Mouse (Mus musculus) kidney, embryonic 14.5 days (tissue): ENCODE data around the gene Cep112. TPM values are rescaled to one million over a fixed set of nuclear protein-coding genes. Genes with fewer than 3 reads are reported as not detected.

Experiments used
- ATAC-seq: fragments of 200-750 bp; cut with Nextera tagmentation; 2 replicates; pipeline ENCODE4 v1.8.0; 2017; ENCODE audit warnings: moderate number of reproducible peaks, mild to moderate bottlenecking, moderate TSS enrichment, moderate library complexity; ENCODE audit not compliant: low FRiP score, low TSS enrichment
- H3K27ac ChIP-seq: fragments of 300-500 bp; sonication (generic); 2 replicates; pipeline ENCODE4 v1.5.1; 2014; ENCODE audit warnings: low read depth, mild to moderate bottlenecking, low read length, moderate library complexity, mixed read lengths
- H3K27me3 ChIP-seq: fragments of 300-500 bp; sonication (generic); 2 replicates; pipeline ENCODE4 v1.6.1; 2014; ENCODE audit warnings: mild to moderate bottlenecking, low read length; ENCODE audit not compliant: control insufficient read depth, insufficient read depth
- H3K36me3 ChIP-seq: fragments of 300-500 bp; sonication (generic); 2 replicates; pipeline ENCODE4 v1.6.1; 2014; ENCODE audit warnings: low read length, mixed read lengths; ENCODE audit not compliant: control insufficient read depth, insufficient read depth
- H3K4me1 ChIP-seq: fragments of 300-500 bp; sonication (generic); 2 replicates; pipeline ENCODE4 v1.6.1; 2014; ENCODE audit warnings: low read length, mixed read lengths; ENCODE audit not compliant: control insufficient read depth, insufficient read depth
- H3K4me2 ChIP-seq: fragments of 300-500 bp; sonication (generic); replicated peaks from 2 replicates; pipeline ENCODE4 v1.6.1; 2014; ENCODE audit warnings: low read depth, mild to moderate bottlenecking, low read length
- H3K4me3 ChIP-seq: fragments of 300-500 bp; sonication (generic); 2 replicates; pipeline ENCODE4 v1.5.1; 2014; ENCODE audit warnings: mild to moderate bottlenecking, low read length
- H3K9ac ChIP-seq: fragments of 300-500 bp; sonication (generic); 2 replicates; pipeline ENCODE4 v1.6.1; 2014; ENCODE audit warnings: low read depth, mild to moderate bottlenecking, low read length, moderate library complexity
- H3K9me3 ChIP-seq: fragments of 300-500 bp; sonication (generic); 2 replicates; pipeline ENCODE4 v1.6.1; 2016; ENCODE audit warnings: low read length; ENCODE audit not compliant: control insufficient read depth
- WGBS: fragments of 180-500 bp; shearing (Covaris S2); extraction: QIAGEN DNeasy Blood & Tissue Kit; methylation state at CpG from one replicate; pipeline ENCODE4 v1.1.7; 2014; 5-methylcytosine and 5-hydroxymethylcytosine counted together
- polyA plus RNA-seq: library from polyadenylated mRNA; unstranded; fragments of >200 nt; fragmentation: Nextera tagmentation; extraction: Ambion mirVana; gene quantifications from 2 replicates; pipeline ENCODE4 v1.2.1, GENCODE M21; 2014

The Cep112 gene
- 10.2 and 16.3 TPM in 2 replicates for polyA plus RNA-seq

- Histone ChIP-seq H3K27me3 (0 out of 2 replicates have a peak, but pooled peaks cover 4% of the 10 kb centered on the region), H3K9me3 (no peaks in the 10 kb centered on the region), H3K4me3 (peak within 1 kb of the TSS; percentile 70), H3K36me3 (no peaks in the 10 kb centered on the region), H3K27ac (no peak within 1 kb of the TSS; the same call in 1 of the 2 replicates), H3K4me2 (peak within 1 kb of the TSS; percentile 71), H3K9ac (peak within 1 kb of the TSS; percentile 77), H3K4me1 (no peaks in the 10 kb centered on the region)
- peak; percentile 98 for ATAC-seq
- under 1% methylated on average over 61 of the region's 61 CpGs for WGBS
Measured at GRCm38 (mm10) chr11:108424889-108425591, at the start of gene Cep112. Gene Cep112, plus strand, starts transcription at chr11:108425192.

- no peak for ATAC-seq
- Histone ChIP-seq H3K4me3 (no peak overlapping the region), H3K9me3 (no peaks in the 10 kb centered on the region), H3K4me2 (no peak overlapping the region), H3K36me3 (no peaks in the 10 kb centered on the region), H3K9ac (no peak overlapping the region), H3K27me3 (no peaks in the 10 kb centered on the region), H3K27ac (no peak overlapping the region), H3K4me1 (no peaks in the 10 kb centered on the region)
- WGBS: 66% methylated on average over 7 of the region's 7 CpGs
Measured at GRCm38 (mm10) chr11:108376815-108377214, 48.2 kb upstream of the Cep112 start.

GRCm38 (mm10) chr11:108377680-108378362, 47.2 kb upstream of the Cep112 start:
- 38% methylated on average over 19 of the region's 19 CpGs for WGBS
- Histone ChIP-seq H3K4me2 (no peak overlapping the region), H3K27me3 (no peaks in the 10 kb centered on the region), H3K9ac (no peak overlapping the region), H3K36me3 (no peaks in the 10 kb centered on the region), H3K27ac (no peak overlapping the region), H3K4me1 (no peaks in the 10 kb centered on the region), H3K4me3 (no peak overlapping the region), H3K9me3 (no peaks in the 10 kb centered on the region)
- ATAC-seq: peak; percentile 84; the same call in 1 of the 2 replicates

- H3K9ac ChIP-seq: no peak overlapping the region
- no peak overlapping the region for H3K27ac ChIP-seq
- H3K36me3 ChIP-seq: no peaks in the 10 kb centered on the region
- no peak for ATAC-seq
- WGBS: 81% methylated on average over 4 of the region's 4 CpGs
- H3K4me1 ChIP-seq: no peaks in the 10 kb centered on the region
- no peak overlapping the region for H3K4me2 ChIP-seq
- no peaks in the 10 kb centered on the region for H3K27me3 ChIP-seq
- H3K9me3 ChIP-seq: no peaks in the 10 kb centered on the region
- H3K4me3 ChIP-seq: no peak overlapping the region
Measured at GRCm38 (mm10) chr11:108378363-108378751, 46.6 kb upstream of the Cep112 start.

DNA sequence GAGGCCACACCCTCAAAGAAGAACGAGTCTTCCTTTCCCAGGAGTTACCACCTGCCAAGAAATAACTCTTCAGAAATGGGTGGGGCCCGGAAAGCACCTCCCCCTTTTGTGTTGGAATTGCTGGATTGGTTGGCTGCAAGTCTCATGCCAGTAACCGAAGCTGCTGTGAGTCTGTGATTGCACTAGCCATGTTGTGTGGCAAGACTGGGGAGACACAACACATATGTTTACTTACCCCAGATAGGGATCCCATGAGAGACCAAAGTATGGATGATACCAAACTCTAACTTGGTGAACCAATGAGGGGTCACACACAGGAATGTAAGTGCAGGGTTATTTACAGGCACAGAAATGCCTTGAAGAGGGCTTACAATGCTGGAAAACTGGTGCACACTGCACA, 42.3 kb upstream of the Cep112 start:
- no peaks in the 10 kb centered on the region for H3K36me3 ChIP-seq
- H3K4me3 ChIP-seq: no peak overlapping the region
- no peak overlapping the region for H3K9ac ChIP-seq
- ATAC-seq: no peak
- no peak overlapping the region for H3K4me2 ChIP-seq
- no peaks in the 10 kb centered on the region for H3K9me3 ChIP-seq
- H3K27ac ChIP-seq: no peak overlapping the region
- no peaks in the 10 kb centered on the region for H3K27me3 ChIP-seq
- H3K4me1 ChIP-seq: no peaks in the 10 kb centered on the region
- 78% methylated on average over 3 of the region's 3 CpGs for WGBS

GRCm38 (mm10) chr11:108384920-108385665, 39.9 kb upstream of the Cep112 start:
- H3K4me2 ChIP-seq: no peak overlapping the region
- no peaks in the 10 kb centered on the region for H3K27me3 ChIP-seq
- H3K4me1 ChIP-seq: no peaks in the 10 kb centered on the region
- no peak for ATAC-seq
- no peak overlapping the region for H3K4me3 ChIP-seq
- H3K27ac ChIP-seq: no peak overlapping the region
- WGBS: 63% methylated on average over 4 of the region's 4 CpGs
- H3K36me3 ChIP-seq: no peaks in the 10 kb centered on the region
- no peaks in the 10 kb centered on the region for H3K9me3 ChIP-seq
- no peak overlapping the region for H3K9ac ChIP-seq

- H3K27me3 ChIP-seq: no peaks in the 10 kb centered on the region
- H3K4me2 ChIP-seq: no peak overlapping the region
- H3K4me3 ChIP-seq: no peak overlapping the region
- H3K9me3 ChIP-seq: no peaks in the 10 kb centered on the region
- H3K27ac ChIP-seq: no peak overlapping the region
- WGBS: 91% methylated on average over 1 of the region's 1 CpGs
- no peak overlapping the region for H3K9ac ChIP-seq
- ATAC-seq: no peak
- no peaks in the 10 kb centered on the region for H3K36me3 ChIP-seq
- H3K4me1 ChIP-seq: no peaks in the 10 kb centered on the region
Measured at GRCm38 (mm10) chr11:108385666-108386024, 39.3 kb upstream of the Cep112 start.

- H3K27me3 ChIP-seq: no peaks in the 10 kb centered on the region
- H3K4me3 ChIP-seq: no peak overlapping the region
- H3K4me1 ChIP-seq: no peaks in the 10 kb centered on the region
- WGBS: 93% methylated on average over 9 of the region's 9 CpGs
- H3K27ac ChIP-seq: no peak overlapping the region
- H3K4me2 ChIP-seq: no peak overlapping the region
- H3K9me3 ChIP-seq: no peaks in the 10 kb centered on the region
- no peaks in the 10 kb centered on the region for H3K36me3 ChIP-seq
- H3K9ac ChIP-seq: no peak overlapping the region
- no peak for ATAC-seq
Measured at GRCm38 (mm10) chr11:108395061-108395460, 29.9 kb upstream of the Cep112 start.
